Mouse (Mus musculus): ENCODE measurements around the gene Vmn2r20. TPM values are rescaled to one million over a fixed set of nuclear protein-coding genes. Genes with fewer than 3 reads are reported as not detected.
"Not testable (repeated sequence)": the region's sequence is repeated elsewhere in the genome, so short reads cannot be mapped to it uniquely, and the experiment has no call there.

The Vmn2r20 gene
- not detected in 2 replicates for polyA plus RNA-seq (2015; fragmentation: Nextera tagmentation; extraction: Ambion mirVana)

GRCm38 (mm10) chr6:123418016-123418415, at the start of gene Vmn2r20:
Vmn2r20 (minus strand) TSS chr6:123418116.
- not testable (repeated sequence) for H3K9ac ChIP-seq; H3K36me3 ChIP-seq; H3K27me3 ChIP-seq (replicated peaks); H3K27ac ChIP-seq (replicated peaks); H3K4me2 ChIP-seq; H3K4me3 ChIP-seq; H3K9me3 ChIP-seq; ATAC-seq (ENCODE audit: extremely low read depth, insufficient number of reproducible peaks, low FRiP score, low TSS enrichment); H3K4me1 ChIP-seq
- no CpG with 5 or more reads among the region's 4 CpGs for WGBS

- H3K27ac ChIP-seq (replicated peaks); ATAC-seq (ENCODE audit: extremely low read depth, insufficient number of reproducible peaks, low FRiP score, low TSS enrichment); H3K4me3 ChIP-seq; H3K9ac ChIP-seq; H3K9me3 ChIP-seq; H3K27me3 ChIP-seq (replicated peaks); H3K4me1 ChIP-seq; H3K36me3 ChIP-seq; H3K4me2 ChIP-seq: not testable (repeated sequence)
- WGBS, result no CpG with 5 or more reads among the region's 1 CpGs
Observed at GRCm38 (mm10) chr6:123424413-123424812, 6.5 kb upstream of the Vmn2r20 start.

- not testable (repeated sequence) for H3K36me3 ChIP-seq; H3K27me3 ChIP-seq (replicated peaks); ATAC-seq (ENCODE audit: extremely low read depth, insufficient number of reproducible peaks, low FRiP score, low TSS enrichment); H3K9ac ChIP-seq; H3K4me1 ChIP-seq; H3K4me3 ChIP-seq; H3K9me3 ChIP-seq; H3K27ac ChIP-seq (replicated peaks); H3K4me2 ChIP-seq
- no CpG with 5 or more reads among the region's 8 CpGs for WGBS
Observed at GRCm38 (mm10) chr6:123406918-123407665, 10.8 kb downstream of the Vmn2r20 start.

DNA sequence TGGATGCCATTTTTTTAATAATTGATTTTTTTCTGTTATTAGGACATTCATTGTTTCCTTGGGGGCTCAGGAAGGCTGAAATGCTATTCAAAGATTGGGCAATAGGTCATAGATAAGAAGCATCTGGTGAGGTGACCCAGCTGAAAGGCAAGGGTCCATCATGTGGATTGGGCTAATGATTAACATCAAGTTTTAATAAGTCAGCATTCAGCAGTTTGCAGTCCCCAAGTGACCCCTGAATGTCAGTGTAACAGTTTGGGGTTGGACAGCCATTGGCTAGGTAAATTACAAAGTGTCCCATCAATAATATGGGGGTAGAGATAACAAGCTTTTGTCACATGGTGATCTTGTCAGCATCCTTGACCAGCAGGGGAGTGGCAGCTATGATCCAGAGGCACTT, 29.1 kb downstream of the Vmn2r20 start:
- ATAC-seq (ENCODE audit: extremely low read depth, insufficient number of reproducible peaks, low FRiP score, low TSS enrichment); H3K27me3 ChIP-seq (replicated peaks); H3K36me3 ChIP-seq; H3K4me3 ChIP-seq; H3K4me1 ChIP-seq; H3K9ac ChIP-seq; H3K27ac ChIP-seq (replicated peaks); H3K9me3 ChIP-seq; H3K4me2 ChIP-seq: not testable (repeated sequence)

- no peak overlapping the region for H3K4me2 ChIP-seq
- no peak overlapping the region for H3K4me3 ChIP-seq
- no peaks in the 10 kb centered on the region for H3K9me3 ChIP-seq
- H3K4me1 ChIP-seq, result no peaks in the 10 kb centered on the region
- 78% methylated on average over 1 of the region's 1 CpGs for WGBS
- H3K36me3 ChIP-seq, result no peaks in the 10 kb centered on the region
- H3K9ac ChIP-seq, result no peak overlapping the region
- no peak for ATAC-seq (ENCODE audit: extremely low read depth, insufficient number of reproducible peaks, low FRiP score, low TSS enrichment)
- H3K27me3 ChIP-seq (replicated peaks), result no peaks in the 10 kb centered on the region
- no peak overlapping the region for H3K27ac ChIP-seq (replicated peaks)
Observed at GRCm38 (mm10) chr6:123346141-123346540, 71.8 kb downstream of the Vmn2r20 start.

DNA sequence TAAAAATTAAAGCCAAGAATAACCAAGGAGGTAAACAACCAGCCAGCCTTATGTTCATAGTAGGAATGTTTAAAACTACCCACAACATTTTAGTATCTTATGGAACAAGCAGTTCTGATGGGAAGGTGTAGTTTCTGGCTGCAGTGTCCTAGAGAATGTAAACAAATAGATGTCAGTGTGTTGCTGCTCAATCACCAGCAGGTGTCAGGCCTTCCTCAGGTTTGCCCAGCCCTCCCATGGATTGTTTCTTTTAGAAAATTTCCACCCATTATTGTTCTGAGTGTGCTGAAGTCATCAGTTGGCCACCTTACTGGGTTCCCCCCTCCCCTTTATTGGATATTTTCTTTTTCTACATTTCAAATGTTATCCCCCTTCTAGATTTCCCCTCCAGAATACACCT, 77.8 kb downstream of the Vmn2r20 start:
- no peak overlapping the region for H3K4me3 ChIP-seq
- no peak overlapping the region for H3K4me2 ChIP-seq
- H3K9me3 ChIP-seq, result no peaks in the 10 kb centered on the region
- no peaks in the 10 kb centered on the region for H3K4me1 ChIP-seq
- ATAC-seq (ENCODE audit: extremely low read depth, insufficient number of reproducible peaks, low FRiP score, low TSS enrichment), result no peak
- no peak overlapping the region for H3K27ac ChIP-seq (replicated peaks)
- no peaks in the 10 kb centered on the region for H3K36me3 ChIP-seq
- H3K9ac ChIP-seq, result no peak overlapping the region
- H3K27me3 ChIP-seq (replicated peaks), result no peaks in the 10 kb centered on the region

DNA sequence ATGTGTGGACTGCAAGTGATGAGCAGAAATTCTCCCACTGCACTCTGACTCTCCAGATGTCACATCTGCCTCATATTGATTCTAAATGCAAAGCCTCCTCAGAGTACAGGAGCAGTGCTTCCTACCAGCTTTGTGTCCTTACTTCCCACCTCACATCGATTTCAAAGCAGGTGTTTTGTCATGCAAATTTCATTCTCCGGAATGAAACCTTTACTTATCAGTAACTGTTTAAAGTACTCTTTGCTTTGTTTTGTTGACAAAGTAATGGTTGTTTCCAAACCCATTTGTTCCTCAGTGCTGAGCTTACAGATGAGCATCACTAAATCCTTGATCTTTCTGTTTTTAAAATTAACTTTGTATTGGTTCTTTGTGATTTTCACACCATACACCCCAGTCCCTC, 85.4 kb downstream of the Vmn2r20 start:
- WGBS, result 48% methylated on average over 2 of the region's 2 CpGs

More for the DNA sequence above, 85.4 kb downstream of the Vmn2r20 start:
- Histone ChIP-seq H3K9ac (no peak overlapping the region), H3K27me3 (replicated peaks) (no peaks in the 10 kb centered on the region), H3K4me1 (no peaks in the 10 kb centered on the region), H3K36me3 (no peaks in the 10 kb centered on the region), H3K9me3 (no peaks in the 10 kb centered on the region), H3K27ac (replicated peaks) (no peak overlapping the region), H3K4me3 (no peak overlapping the region), H3K4me2 (no peak overlapping the region)
- no peak for ATAC-seq (ENCODE audit: extremely low read depth, insufficient number of reproducible peaks, low FRiP score, low TSS enrichment)

Other genes with a start within 250 kb of the Vmn2r20 start
- gene Clec4b2, start 245.2 kb downstream of the Vmn2r20 start, polyA plus RNA-seq (2015; fragmentation: Nextera tagmentation; extraction: Ambion mirVana), result not detected in 2 replicates
- gene Clec4n, start 188.3 kb downstream of the Vmn2r20 start, polyA plus RNA-seq (2015; fragmentation: Nextera tagmentation; extraction: Ambion mirVana), result 0.78 and 1.6 TPM in 2 replicates
- not detected in 2 replicates for gene Clec4d, start 156.0 kb downstream of the Vmn2r20 start, polyA plus RNA-seq (2015; fragmentation: Nextera tagmentation; extraction: Ambion mirVana)
- gene Clec4e, start 128.2 kb downstream of the Vmn2r20 start, polyA plus RNA-seq (2015; fragmentation: Nextera tagmentation; extraction: Ambion mirVana), result 0.07 and 0.23 TPM in 2 replicates
- not detected in 2 replicates for gene Vmn2r19, start 109.8 kb downstream of the Vmn2r20 start, polyA plus RNA-seq (2015; fragmentation: Nextera tagmentation; extraction: Ambion mirVana)
- not detected in 2 replicates for gene Vmn2r21, start 115.3 kb upstream of the Vmn2r20 start, polyA plus RNA-seq (2015; fragmentation: Nextera tagmentation; extraction: Ambion mirVana)
- not detected in 2 replicates for gene Vmn2r22, start 232.6 kb upstream of the Vmn2r20 start, polyA plus RNA-seq (2015; fragmentation: Nextera tagmentation; extraction: Ambion mirVana)